Mouse (Mus musculus) heart, adult 18-20 months (tissue): ENCODE data around the gene Dhx37. TPM values are rescaled to one million over a fixed set of nuclear protein-coding genes. Genes with fewer than 3 reads are reported as not detected.
A peak's percentile ranks its signal among the peaks of the same experiment; 100 is the strongest.

Experiments used
- DNase-seq, 2 experiments: peaks; one replicate each; pipeline ENCODE4 v3.0.0; 2021 to 2022; ENCODE audit warnings: mixed read lengths in 1 of 2
- long read RNA-seq, 2 experiments: library from polyadenylated mRNA; stranded (forward); transcript quantifications; one replicate each; pipeline ENCODE4 v2.0.0; 2021
- total RNA-seq, 2 experiments: library from RNA; stranded (reverse); gene quantifications; 2 replicates each; pipeline ENCODE4 v1.2.3; 2021

The Dhx37 gene
- 10 to 100 TPM; 13.4 to 14.1 TPM for total RNA-seq
- long read RNA-seq, experiment 1, full-length matches to known transcripts = 10 of 20 reads
- long read RNA-seq, experiment 1, partial matches to known transcripts = 5 of 20 reads
- long read RNA-seq, experiment 1, other reads (novel, unspliced or antisense) = 5 of 20 reads
- long read RNA-seq, experiment 2, full-length matches to known transcripts = 4 of 9 reads
- long read RNA-seq, experiment 2, partial matches to known transcripts = 1 of 9 reads
- long read RNA-seq, experiment 2, other reads (novel, unspliced or antisense) = 4 of 9 reads

DNA sequence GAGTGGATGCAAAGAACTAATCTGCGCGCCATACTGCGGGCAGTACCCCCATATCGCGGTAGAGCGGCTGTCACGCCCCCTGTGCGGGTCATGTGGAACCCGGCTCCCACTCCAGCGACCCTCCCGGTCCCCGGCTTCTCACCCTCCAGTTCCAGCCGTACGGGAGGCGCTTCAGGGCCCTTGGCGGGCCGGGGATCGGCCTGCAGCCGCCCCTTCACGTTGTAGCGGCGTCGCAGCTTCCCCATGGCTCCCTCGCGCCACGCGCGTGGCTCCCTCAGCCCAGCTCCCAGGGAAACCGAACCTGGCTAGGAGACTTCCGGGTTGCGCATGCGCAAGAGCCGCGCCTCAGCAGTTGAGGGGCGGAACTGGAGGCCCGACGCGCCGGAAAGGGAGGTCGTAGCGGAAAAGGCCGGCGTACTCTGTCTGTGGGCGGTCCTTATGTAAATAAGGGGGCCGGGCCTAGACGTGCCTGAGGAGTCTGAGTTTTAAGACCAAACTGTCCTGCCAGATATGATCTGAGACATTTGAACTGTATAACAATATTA, at the start of gene Dhx37:
Dhx37 (minus strand) TSS at position 329 of the 545 bp plus-strand sequence.
- DNase-seq = peak; percentile 93 to 96

DNA sequence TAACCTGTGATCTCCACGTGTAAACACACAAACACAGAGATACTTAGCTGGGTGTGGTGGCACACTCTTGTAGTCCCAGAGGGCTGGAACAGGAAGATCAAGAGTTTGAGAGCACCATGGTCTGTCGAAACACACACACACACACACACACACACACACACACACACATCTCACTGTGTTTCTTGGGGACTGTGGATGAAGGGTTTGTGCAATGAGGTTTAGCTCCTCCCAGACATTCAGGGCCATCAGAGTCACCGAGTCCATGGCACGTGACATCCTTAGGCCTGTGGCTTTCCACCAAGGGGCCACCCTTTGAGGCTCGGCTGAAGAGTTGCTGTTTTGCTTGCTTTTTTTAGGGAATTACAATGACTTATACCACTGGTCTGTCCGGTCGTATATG, 48.6 kb upstream of the Dhx37 start:
- no peak for DNase-seq

DNA sequence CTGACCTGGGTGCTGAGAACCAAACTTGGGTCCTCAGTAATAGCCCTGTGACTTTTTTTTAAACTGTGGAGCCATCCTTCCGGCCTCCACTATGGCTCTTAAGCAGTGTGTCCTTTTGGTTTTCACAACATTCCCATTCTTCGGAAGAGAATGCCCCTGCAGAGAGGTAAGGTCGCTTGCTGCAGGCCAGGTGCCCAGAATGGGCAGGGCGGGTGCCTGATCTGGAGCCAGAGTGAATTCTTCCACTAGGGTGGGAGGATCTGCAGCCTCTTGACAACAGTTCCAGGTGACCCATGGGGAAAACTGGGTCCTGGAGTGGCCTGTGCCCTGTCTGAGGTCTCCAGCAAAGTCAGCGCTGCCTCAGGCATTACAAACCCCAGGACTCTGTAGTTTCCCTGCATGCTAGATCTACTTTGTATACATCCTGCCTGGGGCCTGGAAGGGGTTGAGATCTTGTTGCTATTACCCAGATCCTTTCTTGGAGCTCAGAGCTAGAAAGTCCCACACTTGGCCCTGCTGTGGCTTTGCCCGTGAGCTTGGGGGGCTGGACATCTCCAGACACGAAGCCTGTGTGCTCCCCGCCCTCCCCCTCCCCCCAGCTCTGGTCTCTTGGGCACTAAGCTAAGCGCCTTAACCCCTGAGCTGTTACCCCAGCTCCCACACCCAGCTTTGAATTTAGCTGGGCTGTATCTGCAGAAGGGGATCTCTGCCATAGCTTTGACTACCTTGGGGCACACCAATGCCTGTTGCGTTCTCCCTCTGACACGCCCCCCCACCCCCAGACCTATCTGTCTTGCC, 46.7 kb upstream of the Dhx37 start:
- DNase-seq = no peak

DNA sequence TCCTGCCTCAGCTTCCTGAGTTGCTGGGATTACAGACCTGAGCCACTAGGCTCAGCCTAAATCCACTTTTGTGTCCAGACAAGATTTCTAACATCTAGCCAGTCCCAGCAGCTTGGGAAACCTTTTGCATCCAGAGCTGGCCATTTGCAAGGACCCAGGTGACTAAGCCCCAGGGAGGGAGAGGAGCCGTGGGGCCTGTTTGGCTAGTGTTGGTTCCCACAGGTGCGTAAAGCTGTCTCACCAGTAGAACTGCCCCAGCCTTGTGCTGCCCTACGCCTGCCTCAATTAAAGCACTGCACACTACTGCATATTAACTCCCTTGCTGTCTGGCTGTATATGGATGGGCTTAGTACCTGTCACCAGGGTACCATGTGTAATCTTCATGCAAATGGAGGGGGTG, 45.5 kb upstream of the Dhx37 start:
- DNase-seq = no peak

DNA sequence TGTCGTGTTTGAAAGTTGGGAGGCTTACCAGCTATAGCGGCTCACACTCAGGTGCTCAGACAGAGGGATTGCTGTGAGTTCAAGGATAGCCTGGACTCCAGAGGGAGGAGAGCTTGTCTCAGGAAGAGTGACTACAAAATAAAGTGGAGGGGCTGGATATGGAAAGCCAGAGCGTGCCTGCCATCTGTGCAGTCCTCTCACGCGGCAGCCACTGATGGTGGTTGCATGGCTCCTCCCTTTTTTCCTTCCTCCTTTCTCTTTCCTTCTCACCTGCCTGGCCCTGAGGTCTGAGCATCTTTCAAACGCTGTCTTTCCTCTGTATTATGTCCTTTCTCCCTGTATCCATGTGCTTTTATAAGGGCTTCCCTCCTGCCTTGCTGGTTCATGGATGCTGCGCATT, 44.1 kb upstream of the Dhx37 start:
- no peak for DNase-seq

DNA sequence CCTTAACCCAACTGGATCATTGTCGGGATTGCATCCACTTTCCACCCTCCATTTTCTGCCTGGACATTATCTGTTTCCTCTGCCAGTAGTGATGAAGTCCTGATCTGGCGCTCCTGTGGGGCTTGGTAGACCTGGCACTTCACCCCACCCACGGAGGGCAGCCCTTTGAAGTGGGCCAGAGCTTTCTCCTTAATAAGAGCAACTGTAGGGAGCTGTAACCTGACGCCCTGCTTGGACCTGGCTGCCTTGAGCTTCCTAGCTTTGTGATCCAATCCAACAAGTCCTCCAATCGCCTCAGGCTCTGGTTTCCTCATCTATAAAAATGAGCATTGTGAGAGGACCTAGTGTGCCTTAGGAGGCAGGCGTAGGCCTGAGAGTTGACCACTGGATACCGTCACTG, 43.6 kb upstream of the Dhx37 start:
- no peak for DNase-seq

DNA sequence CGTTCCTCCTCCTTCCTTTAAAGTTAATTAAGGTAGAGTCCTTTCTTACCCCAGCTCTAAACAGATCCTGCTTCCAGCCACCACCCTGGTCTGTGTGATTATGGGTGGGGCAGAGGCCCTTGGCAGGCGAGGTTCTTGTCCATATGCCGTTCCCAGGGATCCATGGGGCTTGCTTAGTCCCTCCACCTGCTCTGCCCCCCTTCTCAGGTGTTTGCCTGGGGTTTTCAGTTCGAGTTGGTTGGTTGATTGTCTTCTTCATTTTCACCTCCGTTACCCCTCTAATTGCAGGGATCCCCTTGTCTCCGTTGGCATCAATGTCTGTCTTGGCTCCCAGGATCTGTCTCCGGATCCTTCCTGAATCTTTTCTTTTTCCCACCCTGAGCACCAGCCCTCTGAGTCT, 42.9 kb upstream of the Dhx37 start:
- DNase-seq = no peak

DNA sequence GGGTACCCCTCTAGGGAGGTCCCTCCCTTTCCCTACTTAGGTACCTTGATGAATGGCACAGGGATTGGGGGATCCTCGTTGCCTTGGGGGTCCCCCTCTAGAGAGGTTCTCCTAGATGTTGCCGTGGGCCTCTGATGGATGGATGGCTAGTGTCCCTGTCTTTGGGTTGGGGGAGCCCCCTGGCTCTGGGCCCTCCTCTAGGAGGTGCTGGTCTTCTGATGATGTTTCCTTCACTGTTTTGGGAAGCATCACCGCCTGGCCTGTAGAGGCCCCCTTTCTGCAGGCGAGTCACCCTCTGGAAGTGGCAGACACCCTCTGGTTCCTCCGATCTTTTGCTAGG, 42.3 kb upstream of the Dhx37 start:
- no peak for DNase-seq

DNA sequence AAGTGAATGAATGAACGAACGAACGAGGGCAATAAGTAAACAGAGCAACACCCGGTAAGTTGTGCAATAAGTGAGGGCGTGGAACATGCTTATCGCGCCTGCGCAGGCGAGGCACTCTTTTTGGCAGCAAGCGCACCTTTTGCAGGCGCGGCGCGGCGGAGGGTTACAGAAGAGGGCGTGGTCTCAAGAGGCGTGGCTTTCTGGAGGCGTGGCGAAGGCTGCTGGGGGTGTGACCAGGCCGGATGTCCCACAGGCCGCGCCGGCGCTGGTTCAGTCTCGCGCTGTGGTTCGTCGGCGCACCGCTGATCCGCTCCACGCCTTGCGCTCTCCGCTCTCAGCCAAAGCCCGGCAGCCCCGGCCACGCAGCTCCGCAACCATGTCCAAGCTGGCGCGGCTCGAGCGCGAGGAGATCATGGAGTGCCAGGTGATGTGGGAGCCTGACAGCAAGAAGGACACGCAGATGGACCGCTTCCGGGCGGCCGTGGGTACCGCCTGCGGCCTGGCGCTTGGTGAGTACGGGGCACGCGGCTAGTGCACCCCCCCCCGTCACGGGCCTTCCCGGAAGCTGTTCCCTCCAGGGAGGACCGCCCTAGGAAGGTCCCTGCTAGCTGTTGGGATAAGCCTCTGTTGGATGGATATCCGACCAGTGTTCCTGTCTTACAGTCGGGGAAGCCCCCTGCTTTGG, 41.8 kb upstream of the Dhx37 start, which contains the start of gene Aacs:
Aacs (plus strand) TSS at position 214 of the 685 bp plus-strand sequence.
- DNase-seq = peak; percentile 98 to 99

DNA sequence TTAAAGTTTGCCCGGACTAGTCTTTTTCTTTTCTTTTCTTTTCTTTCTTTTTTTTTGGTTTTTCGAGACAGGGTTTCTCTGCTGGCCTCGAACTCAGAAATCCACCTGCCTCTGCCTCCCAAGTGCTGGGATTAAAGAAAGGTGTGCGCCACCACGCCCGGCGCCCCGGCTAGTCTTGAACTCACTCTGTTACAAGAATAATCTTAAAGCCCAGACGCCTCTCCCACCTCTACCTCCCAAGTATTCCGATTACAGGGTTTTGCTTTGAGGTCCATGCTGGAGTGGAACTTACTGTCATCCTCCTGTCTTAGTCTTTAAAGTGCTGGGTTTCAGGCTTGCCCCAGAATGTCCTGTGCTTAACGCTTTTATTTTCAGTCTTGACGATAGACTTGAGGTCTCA, 41.1 kb upstream of the Dhx37 start:
- no peak for DNase-seq

DNA sequence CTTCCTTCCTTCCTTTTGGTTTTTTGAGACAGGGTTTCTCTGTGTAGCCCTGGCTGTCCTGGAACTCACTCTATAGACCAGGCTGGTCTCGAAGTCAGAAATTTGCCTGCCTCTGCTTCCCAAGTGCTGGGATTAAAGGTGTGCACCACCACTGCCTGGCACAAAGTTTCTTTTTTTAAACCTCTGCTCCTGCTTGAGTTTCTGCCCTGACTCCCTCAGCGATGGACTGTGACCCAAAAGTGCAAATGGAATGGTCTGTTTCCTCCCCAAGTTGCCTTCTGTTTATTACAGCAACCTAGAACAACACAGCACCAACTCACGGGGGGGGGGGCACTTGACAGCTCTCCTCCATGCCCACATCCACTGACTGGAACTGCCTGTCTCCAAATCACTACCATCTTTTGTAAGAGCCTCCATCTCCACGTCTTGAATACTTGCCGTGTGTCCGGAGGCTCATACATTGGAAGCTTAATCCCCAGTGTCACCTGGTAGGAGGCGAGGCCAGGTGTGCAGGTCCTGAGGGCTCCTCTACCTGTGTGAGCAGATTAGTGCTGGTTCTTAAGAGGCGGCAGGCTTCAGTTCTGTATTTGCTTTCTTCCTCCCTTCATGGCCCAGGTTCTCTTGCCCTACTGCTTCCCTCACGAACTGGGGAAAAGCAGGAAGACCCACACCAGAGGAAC, 39.0 kb upstream of the Dhx37 start:
- no peak for DNase-seq

DNA sequence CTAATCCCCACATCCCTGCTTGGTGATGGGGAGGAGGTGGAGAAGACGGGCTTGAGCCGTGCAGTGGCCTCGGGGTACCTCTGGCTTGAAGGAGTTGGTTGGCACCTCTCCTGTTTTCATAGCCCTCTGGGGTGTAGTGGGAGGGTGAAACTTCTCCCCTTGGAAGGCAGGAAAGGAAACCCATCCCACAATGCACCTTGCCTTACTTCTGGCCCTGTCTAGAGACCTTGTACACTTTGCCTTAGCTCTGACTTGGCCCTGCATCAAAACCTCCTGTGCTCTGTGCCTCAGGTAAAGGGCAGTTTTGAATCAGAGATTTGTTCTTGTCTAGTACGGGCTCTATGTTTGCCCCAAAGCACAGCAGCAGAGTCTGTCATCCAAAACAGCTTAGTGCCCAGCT, 36.8 kb upstream of the Dhx37 start:
- no peak for DNase-seq

DNA sequence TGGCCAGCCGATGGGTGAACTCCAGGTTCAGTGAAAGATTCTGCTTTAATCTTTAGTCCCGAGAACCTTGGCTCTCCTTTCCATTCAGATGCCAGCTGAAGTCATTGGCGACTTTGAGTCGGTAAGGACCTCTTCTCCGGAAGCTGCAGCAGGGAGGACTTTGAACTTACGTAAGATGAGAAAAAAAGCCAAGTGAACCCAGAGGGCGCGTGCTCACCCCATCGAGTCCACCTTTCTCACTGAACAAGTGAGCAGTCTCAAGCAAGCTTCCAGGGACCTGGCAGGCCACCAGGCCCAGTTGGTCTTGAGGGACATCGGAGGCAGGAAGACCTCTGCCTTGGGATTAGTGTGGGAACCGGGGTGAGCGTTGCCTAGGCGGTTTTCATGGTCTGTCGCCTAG, 33.3 kb upstream of the Dhx37 start:
- no peak for DNase-seq

DNA sequence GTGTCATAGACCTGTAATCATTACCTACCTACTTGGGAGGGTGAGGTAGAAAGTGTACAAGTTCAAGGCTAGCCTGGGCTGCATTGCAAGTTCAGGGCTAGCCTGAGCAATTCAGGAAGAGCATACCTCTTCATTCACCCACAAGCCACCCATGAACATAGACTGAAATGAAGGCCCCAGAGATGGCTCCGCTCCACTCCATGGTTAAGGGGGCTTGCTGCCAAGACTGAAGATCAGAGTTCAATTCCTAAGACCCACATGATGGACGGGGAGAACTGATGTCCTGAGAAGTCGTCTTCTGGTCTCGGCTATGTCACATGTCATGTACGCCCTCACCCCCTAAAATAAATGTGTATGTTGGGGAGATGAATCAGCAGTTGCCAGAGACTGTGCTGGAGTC, 32.6 kb upstream of the Dhx37 start:
- DNase-seq = no peak

DNA sequence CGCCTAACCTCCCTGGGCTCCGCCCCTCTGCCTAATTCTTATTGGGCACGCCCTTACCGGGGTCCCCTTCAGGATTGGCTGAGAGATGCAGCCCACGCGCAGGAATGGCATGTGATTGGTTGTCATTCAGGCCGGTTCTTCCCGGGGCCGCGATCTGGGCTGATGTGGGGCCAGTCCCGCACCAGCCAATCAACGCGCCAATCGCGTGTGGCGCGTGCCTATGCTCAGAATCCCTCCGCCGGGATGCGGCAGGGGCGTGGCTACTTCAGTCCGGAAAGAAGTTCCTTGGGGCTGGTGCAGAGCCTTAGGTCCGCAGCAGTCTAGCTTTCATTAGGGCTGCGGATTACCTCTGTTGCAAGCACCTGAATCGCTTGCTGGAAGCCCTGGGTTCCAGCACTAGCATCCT, 31.8 kb upstream of the Dhx37 start:
- peak; percentile 91 to 97 for DNase-seq

DNA sequence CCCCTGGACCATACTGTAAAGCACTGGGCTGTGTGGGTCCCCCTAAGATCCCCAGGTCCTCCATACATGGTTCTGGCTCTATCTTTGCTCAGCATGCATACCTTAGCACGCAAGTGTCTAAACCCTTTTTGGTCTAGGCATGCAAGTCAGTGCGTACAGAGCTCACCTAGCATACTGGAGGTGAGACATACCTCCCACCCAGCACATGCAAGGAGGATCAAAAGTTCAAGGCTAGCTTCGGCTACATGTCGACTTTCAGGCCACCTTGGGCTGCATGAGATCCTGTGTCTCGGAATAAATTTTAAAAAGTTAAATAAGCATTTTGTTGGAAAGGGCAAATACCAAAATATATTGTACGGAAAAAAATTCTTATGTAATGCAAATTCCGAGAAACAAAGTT, 31.3 kb upstream of the Dhx37 start:
- no peak for DNase-seq

DNA sequence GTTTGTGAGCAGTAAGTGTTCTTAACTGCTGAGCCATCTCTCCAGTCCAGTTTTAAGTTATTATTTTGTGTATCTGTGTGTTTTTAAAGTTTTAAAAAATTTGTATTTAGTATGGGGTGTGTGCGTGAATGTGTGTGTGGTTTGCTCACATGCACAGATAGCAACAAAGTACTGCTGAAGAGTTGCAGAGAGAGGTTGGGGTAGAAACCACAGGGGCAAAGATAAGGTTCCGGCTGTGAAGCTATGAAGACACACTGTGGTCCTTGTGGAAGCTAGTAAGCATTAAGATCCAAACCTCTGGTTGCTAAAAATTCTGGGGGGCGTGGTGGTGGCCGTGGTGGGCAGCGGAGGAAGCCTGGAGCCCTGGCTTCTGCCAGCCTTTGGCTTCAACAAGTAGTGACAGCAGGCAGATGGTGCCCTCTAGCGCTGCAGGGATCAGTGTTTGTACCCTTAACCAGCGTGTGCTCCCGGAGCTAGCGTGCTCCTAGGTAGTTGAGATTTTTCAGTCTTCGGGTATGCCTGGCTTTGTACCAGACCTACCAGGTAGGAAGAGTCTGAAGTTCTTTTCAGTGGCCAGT, 28.0 kb upstream of the Dhx37 start:
- peak; percentile 57 to 67 for DNase-seq

DNA sequence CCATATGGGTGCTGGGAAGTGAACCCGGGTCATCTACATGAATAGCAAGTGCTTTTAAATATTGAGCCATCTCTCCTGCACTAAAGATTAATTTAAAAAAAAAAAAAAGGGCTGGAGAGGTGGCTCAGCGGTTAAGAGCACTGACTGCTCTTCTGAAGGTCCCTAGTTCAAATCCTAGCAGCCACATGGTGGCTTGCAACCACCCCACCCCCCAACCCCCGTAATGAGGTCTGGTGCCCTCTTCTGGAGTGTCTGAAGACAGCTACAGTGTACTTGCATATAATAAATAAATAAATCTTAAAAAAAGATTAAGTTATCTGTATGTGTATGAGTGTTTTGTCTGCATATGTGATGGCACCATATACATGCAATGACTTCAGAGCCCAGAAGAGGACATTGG, 26.7 kb upstream of the Dhx37 start:
- no peak for DNase-seq

DNA sequence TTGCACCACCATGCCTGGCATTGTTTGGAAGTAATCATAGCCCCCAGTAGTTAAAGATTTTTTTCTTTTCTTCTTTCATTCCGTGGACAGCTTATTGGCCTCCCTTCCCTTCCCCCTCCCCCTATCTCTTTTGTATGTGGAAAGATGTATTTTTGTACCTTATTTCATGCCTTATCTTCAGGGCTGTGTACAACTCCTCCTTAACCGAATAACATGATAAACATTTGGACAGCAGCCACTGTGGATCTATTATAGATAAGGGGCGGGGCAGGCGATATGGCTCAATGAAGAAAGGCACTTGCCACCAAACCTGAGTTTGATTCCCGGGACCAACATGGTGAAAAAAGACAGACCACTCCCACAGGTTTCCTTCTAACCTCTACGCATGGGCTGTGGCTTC, 23.6 kb upstream of the Dhx37 start:
- no peak for DNase-seq

DNA sequence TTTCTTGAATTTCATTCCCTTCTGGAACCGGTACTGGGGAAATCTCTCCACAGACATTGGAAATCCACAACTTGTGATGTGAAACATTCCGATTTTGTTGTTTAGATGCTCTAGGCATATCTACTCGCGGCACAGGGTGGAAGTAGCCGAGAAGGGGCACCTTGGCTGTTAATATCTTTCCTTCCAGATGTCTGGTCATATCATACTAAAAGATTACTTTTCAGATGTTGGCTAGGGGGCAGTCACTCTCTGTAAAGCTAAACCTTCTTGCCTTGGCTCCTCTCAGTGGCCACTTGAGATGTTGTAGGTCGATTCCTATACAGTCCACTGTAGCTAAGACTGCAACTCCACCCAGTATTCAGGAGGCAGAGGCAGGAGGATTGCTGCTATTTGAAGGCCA, 22.2 kb upstream of the Dhx37 start:
- DNase-seq = no peak

DNA sequence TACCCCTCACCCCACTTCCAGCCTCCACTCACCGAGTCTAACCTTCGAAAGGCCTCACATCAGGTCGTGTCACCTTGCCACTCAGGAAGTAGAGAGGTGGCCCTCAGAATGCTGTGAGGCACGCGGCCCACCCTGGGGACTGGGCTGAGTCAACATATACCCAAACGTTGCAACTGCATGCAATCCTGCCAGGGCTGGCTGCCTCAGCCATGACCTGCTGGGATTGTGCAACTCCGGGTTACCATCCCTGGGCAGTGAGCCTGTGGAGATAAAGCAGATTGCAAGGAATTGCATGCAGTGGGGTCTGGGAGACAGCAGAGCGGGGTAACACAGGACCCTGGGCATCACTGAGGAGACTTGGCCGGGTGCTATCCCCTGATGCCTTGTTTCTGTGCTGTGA, 18.7 kb upstream of the Dhx37 start:
- DNase-seq = peak in 1 of 2 experiments; percentile 33

DNA sequence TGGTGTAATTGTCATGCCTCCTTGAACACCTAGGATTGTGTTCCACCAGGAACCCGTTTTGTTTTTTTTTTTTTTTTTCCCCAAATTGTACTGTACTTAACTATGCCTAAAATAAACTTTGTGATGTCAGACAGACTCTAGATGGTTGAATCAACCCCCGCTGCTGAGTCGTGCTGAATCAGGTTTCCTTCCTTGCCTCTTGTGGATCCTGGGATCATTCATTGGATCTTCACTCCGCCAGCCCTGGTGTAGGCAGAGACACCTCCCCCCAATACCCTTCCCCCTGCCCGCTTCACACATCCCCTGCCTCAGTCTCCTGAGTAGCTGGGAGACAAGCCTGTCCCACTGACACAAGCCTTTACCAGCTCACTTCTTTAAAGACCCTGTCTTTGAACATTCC, 15.4 kb upstream of the Dhx37 start:
- no peak for DNase-seq
